Mouse (Mus musculus) heart, embryonic 10.5 days (tissue): ENCODE measurements around the gene Cnn2. TPM values are rescaled to one million over a fixed set of nuclear protein-coding genes. Genes with fewer than 3 reads are reported as not detected.
A peak's percentile ranks its signal among the peaks of the same experiment; 100 is the strongest.
"Not testable (repeated sequence)": the region's sequence is repeated elsewhere in the genome, so short reads cannot be mapped to it uniquely, and the experiment has no call there.

Experiments
- DNase-seq: peaks from one replicate; pipeline ENCODE4 v3.0.0-alpha.2; 2017; ENCODE audit warnings: low spot score
- H3K27ac ChIP-seq: fragments of 300-500 bp; sonication (generic); 2 replicates; pipeline ENCODE4 v1.5.1; 2016; ENCODE audit warnings: mild to moderate bottlenecking
- H3K27me3 ChIP-seq: fragments of 300-500 bp; sonication (generic); 2 replicates; pipeline ENCODE4 v1.6.1; 2016; ENCODE audit warnings: mild to moderate bottlenecking; ENCODE audit not compliant: poor library complexity, insufficient read depth, severe bottlenecking
- H3K36me3 ChIP-seq: fragments of 300-500 bp; sonication (generic); 2 replicates; pipeline ENCODE4 v1.6.1; 2016; ENCODE audit warnings: mild to moderate bottlenecking, moderate library complexity
- H3K4me1 ChIP-seq: fragments of 300-500 bp; sonication (generic); 2 replicates; pipeline ENCODE4 v1.6.1; 2016; ENCODE audit warnings: mild to moderate bottlenecking
- H3K4me3 ChIP-seq: fragments of 300-500 bp; sonication (generic); 2 replicates; pipeline ENCODE4 v1.5.1; 2016; ENCODE audit warnings: mild to moderate bottlenecking, moderate library complexity
- H3K9me3 ChIP-seq: fragments of 300-500 bp; sonication (generic); 2 replicates; pipeline ENCODE4 v1.6.1; 2016; ENCODE audit warnings: mild to moderate bottlenecking, moderate library complexity
- WGBS: fragments of 180-500 bp; shearing (Covaris S2); methylation state at CpG from one replicate; pipeline ENCODE4 v1.1.7; 2016; 5-methylcytosine and 5-hydroxymethylcytosine counted together
- polyA plus RNA-seq: library from polyadenylated mRNA; unstranded; fragments of >200 nt; fragmentation: Nextera tagmentation; extraction: Ambion mirVana; gene quantifications from 2 replicates; pipeline ENCODE4 v1.2.1, GENCODE M21; 2016

Gene Cnn2
- polyA plus RNA-seq, 1 experiment from 2014 or later, result 408 TPM

DNA sequence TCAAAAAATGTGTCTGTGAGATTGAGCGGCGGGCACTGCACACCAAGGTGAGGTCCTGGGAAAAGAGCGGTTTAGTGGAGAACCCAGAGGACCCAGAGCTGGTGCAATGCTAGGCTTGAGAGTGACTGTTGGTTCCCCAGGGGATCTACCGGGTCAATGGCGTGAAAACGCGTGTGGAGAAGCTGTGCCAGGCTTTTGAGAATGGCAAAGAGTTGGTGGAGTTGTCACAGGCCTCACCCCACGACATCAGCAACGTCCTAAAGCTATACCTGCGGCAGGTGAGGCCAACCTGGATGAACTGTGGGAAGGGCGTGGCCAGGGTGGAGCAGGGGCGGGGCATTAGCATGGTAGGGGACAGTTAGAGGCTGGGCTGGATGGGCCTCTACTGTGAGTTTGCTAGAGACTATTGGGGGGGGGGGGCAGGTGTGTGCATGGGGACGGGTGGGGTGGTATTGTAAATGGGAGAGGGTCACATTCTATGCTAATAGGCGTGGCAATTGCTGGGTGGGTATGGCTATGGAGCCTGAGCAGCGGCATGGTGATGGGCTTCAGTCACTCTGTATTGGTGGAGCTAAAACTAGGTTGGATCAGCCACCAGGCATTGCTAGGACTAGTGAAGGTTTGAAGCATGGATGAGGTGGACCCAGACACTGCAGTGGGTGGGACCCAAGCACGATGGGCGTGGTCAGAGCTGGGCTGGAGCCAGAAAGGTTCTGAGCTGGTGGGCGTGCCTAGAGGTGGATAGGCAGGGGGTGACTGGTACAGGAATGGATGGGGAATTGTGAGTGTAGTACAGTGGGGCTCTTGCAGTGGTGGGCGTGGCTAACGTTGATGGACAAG, 39.5 kb downstream of the Cnn2 start:
- DNase-seq, result no peak
- H3K27me3 ChIP-seq, result no peaks in the 10 kb centered on the region
- no peak overlapping the region for H3K4me3 ChIP-seq
- peaks cover 48% of the 10 kb centered on the region for H3K36me3 ChIP-seq
- H3K27ac ChIP-seq, result no peak overlapping the region
- H3K4me1 ChIP-seq, result peaks cover 34% of the 10 kb centered on the region
- H3K9me3 ChIP-seq, result no peaks in the 10 kb centered on the region
- 70% methylated on average over 20 of the region's 20 CpGs for WGBS

DNA sequence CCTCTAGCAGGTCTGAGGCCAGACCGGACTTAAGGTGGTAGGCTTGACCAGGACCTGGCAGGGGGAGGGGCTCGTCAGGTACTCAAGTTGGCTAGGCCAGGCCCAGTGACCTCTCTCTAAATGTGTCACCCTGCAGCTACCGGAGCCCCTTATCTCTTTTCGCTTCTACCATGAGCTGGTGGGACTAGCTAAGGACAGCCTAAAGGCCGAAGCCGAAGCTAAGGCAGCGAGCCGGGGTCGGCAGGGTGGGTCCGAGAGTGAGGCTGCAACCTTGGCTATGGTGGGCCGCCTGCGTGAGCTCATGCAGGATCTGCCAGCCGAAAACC, 40.1 kb downstream of the Cnn2 start:
- H3K27me3 ChIP-seq, result no peaks in the 10 kb centered on the region
- whole genome bisulfite sequencing, result 88% methylated on average over 13 of the region's 13 CpGs
- no peak overlapping the region for H3K4me3 ChIP-seq
- DNase-seq, result no peak
- no peaks in the 10 kb centered on the region for H3K9me3 ChIP-seq
- peaks cover 45% of the 10 kb centered on the region for H3K36me3 ChIP-seq
- H3K4me1 ChIP-seq, result peaks cover 40% of the 10 kb centered on the region
- no peak overlapping the region for H3K27ac ChIP-seq

DNA sequence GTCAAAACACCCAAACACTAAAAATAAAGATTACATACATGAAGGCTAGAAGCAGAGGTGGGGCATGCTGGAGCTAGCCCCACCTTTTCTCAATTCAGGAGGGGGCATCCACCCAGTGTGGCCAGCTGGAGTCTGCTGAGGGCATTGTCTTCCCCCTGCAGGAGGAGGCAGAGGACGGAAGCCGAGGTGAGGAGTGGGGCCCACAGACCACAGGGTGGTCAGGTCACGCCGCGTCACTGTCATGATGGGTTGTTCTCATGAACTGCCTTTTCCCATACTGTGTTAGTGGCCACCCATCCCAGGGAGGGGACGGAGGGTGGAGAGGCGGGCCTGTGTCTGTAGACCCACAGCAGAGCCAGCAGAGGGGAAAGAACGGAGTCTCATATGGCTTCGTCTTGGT, 41.8 kb downstream of the Cnn2 start:
- no peaks in the 10 kb centered on the region for H3K27me3 ChIP-seq
- H3K9me3 ChIP-seq, result no peaks in the 10 kb centered on the region
- no peak overlapping the region for H3K27ac ChIP-seq
- H3K4me1 ChIP-seq, result peaks cover 50% of the 10 kb centered on the region
- 86% methylated on average over 9 of the region's 9 CpGs for WGBS
- peaks cover 55% of the 10 kb centered on the region for H3K36me3 ChIP-seq
- DNase-seq, result no peak
- no peak overlapping the region for H3K4me3 ChIP-seq

DNA sequence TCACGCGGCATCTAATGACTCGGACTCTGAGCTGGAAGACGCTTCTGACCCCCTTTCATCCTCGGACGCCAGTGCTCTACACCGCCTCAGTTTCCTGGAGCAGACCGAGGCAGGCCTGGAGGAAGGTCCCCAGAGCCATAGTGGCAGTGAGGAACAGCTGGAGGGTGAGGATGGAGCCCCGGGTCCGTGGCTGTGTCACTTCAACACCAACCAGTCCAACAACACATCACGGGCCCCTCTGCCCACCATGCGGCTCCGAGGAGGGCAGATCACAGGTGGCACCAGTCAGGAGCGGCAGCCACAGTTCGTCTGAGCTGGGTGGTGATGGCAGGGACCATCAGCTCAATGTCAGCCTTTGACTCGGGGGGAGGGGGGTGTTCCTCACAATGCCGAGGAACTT, 42.4 kb downstream of the Cnn2 start:
- no peaks in the 10 kb centered on the region for H3K9me3 ChIP-seq
- no peak overlapping the region for H3K4me3 ChIP-seq
- no peak for DNase-seq
- H3K27ac ChIP-seq, result peak overlapping the region; percentile 45; the same call in 1 of the 2 replicates
- H3K27me3 ChIP-seq, result no peaks in the 10 kb centered on the region
- WGBS, result 86% methylated on average over 17 of the region's 17 CpGs
- H3K36me3 ChIP-seq, result peaks cover 60% of the 10 kb centered on the region
- H3K4me1 ChIP-seq, result peaks cover 50% of the 10 kb centered on the region

DNA sequence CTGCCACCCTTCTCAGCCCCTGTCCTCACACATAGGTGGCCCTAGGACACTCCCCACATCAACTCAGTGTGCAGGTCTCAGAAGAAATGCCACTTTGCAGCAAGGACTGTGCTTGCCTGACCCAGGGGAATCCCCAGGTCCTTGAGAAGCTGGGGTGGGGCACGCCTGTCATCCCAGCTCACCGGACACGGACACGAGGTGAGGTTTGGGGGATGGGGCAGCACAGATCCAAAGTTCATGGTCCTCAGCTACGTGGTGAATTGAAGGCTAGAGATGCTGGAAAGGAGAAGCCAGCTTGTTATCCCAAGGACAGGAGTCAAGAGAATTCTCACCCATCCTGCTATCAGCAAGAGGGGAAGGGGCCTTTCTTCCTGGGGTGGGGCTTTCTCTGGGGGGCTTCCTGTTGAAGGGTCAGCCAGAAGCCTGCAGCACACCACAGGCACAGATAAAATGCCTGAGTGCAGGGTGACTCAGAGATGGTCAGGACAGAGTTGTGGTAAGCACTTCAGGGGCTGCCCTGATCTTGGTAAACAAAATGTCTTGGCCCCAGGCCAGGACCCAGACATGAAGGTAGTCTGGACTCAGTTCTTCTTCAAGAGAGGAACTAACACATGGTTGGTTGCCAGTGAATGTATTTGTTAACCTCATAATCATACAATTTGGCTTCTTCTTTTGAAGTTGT, 44.6 kb downstream of the Cnn2 start:
- Histone ChIP-seq H3K4me1 (peaks cover 53% of the 10 kb centered on the region), H3K9me3 (no peaks in the 10 kb centered on the region), H3K4me3 (peak overlapping the region; percentile 20; the same call in 1 of the 2 replicates), H3K27me3 (no peaks in the 10 kb centered on the region), H3K27ac (peak overlapping the region; percentile 78), H3K36me3 (peaks cover 64% of the 10 kb centered on the region)
- DNase-seq, result no peak
- 27% methylated on average over 5 of the region's 5 CpGs for WGBS

DNA sequence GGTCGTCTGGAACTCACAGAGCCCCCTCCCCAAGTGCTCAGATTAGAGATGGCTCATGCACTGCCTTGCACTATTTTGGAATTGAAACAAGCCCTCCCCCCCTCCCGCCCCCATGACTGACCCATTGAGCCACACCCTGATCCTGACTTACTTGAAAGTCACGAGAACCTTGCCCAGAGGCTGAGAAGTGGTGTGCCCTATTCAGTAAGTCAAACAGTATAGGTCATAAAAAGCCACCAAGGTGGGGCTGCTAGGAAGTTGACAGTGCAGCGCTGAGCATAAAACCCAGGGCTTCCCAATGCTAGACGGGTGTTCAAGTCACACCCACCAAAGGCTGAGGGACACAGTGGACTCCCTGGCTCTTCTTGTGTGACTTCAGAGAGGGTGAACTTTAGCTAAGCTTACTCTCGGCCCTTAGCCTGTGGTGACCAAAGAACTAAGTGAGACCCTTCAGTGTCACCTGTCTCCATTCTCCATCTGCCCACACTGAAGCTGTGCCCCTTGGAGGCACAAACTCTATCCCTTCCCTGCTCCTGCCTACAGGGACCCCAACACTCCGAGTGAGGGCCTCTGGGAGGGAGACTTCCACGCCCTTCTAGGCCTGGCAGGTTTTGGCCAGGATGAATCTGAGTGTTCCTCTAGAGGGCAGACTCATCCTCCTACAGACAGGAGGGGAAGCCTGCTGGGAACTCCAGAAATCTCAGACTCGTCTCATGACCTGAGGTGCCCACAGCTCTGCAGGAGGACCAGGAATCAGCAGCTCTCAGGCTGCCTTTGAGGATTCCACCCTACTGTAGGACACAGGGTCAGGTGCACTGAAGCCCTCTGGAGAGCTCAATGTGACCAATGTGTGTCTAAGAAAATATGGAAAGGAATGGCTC, 45.4 kb downstream of the Cnn2 start:
- Histone ChIP-seq H3K4me3 (peak overlapping the region; percentile 20; the same call in 1 of the 2 replicates), H3K36me3 (peaks cover 68% of the 10 kb centered on the region), H3K9me3 (no peaks in the 10 kb centered on the region), H3K27me3 (no peaks in the 10 kb centered on the region), H3K4me1 (peaks cover 61% of the 10 kb centered on the region), H3K27ac (peak overlapping the region; percentile 78)
- DNase-seq, result no peak
- 27% methylated on average over 9 of the region's 9 CpGs for WGBS

DNA sequence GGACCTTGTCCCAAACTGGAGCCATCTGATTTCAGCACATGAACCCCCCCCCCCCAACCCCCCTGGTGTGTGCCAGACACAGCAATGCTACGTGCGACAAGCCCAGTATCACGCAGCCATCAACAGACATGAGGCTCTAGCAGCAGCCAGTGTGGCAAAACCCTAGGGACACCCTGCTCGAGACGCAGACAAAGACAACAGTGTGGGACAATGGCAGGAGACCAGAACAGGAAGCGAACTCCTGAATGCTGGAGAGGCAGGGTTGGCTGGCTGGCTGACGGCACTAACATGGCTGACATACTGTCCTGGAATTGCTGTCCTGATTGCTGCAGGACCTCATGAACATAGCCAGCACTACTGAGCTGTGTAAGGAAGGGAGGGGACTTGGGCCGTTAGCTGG, 46.8 kb downstream of the Cnn2 start:
- Histone ChIP-seq H3K4me3 (no peak overlapping the region), H3K27me3 (no peaks in the 10 kb centered on the region), H3K36me3 (peaks cover 56% of the 10 kb centered on the region), H3K9me3 (no peaks in the 10 kb centered on the region), H3K4me1 (peaks cover 67% of the 10 kb centered on the region), H3K27ac (peak overlapping the region; percentile 48; the same call in 1 of the 2 replicates)
- WGBS, result 66% methylated on average over 8 of the region's 8 CpGs
- DNase-seq, result no peak

DNA sequence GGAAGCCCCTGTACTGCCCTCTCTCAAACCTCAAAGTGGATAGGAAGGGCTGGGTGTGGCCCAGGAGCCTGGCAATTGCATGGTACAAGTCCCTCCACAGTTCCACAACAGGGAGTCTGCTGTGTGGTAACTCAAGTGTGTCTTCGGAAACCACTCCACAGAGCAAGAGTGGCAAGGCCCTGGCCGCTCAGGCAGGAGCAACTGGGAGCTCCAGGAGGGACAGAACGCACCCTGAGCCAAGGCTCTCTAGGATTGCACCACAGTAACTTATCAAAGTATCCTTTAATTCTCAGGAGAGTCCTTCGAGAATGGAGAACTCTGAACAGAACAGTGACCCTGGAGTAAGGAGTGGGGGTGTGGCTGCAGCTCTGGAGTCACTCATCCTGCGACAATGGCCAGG, 47.3 kb downstream of the Cnn2 start:
- peaks cover 67% of the 10 kb centered on the region for H3K4me1 ChIP-seq
- WGBS, result 87% methylated on average over 5 of the region's 5 CpGs
- no peaks in the 10 kb centered on the region for H3K27me3 ChIP-seq
- no peak for DNase-seq
- peak overlapping the region; percentile 48; the same call in 1 of the 2 replicates for H3K27ac ChIP-seq
- H3K36me3 ChIP-seq, result peaks cover 51% of the 10 kb centered on the region
- no peak overlapping the region for H3K4me3 ChIP-seq
- H3K9me3 ChIP-seq, result no peaks in the 10 kb centered on the region

DNA sequence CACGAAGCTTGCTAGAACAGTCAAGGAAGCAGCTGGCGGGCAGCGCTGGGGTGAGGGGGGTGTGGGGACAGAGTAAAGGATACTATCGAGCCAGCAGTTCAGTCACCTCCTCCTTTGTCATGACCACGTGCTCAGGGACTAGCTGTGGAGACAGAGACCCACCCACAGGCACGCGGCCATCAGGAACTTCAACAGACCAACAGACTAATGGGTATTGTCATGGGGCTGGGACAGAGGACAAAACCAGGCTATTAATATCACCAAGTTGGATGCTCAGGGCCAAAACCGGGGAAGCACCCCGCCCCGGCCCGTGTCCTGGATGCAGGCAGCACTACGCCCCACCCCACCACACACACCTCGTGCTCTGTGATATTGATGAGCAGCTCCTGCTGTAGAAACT, 48.4 kb downstream of the Cnn2 start:
- WGBS, result 93% methylated on average over 13 of the region's 13 CpGs
- Histone ChIP-seq H3K4me1 (peaks cover 61% of the 10 kb centered on the region), H3K27me3 (no peaks in the 10 kb centered on the region), H3K9me3 (no peaks in the 10 kb centered on the region), H3K4me3 (0 out of 2 replicates have a peak overlapping the region, but pooled peaks have one; percentile 12), H3K36me3 (peaks cover 44% of the 10 kb centered on the region), H3K27ac (no peak overlapping the region)
- no peak for DNase-seq

DNA sequence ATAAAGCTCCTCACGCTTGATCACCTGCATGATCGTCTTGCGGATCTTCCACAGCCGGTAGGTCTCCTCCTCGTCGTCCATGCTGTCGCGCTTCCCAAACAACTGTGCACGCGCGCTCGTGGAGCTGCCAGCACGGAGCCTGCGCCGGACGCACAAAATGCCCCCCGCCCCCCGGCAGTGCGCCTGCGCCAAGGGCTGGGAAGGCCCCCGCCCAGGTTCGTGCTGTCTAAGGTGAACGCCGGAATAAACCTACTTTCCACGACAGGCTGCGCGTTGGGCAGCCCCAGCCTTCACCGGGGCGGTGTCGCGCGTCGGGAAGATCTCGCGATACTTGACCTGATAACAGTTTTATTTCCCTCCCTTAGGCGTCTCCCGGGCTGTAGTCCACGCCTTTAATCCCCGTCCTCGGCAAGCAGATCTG, 51.2 kb downstream of the Cnn2 start, which contains the start of gene Polr2e:
TSS of gene Polr2e (minus strand) at position 237 of the 421 bp plus-strand sequence.
- peak; percentile 98 for DNase-seq
- peak within 1 kb of the TSS; percentile 82 for H3K4me3 ChIP-seq
- H3K4me1 ChIP-seq, result peaks cover 38% of the 10 kb centered on the region
- peak within 1 kb of the TSS; percentile 87 for H3K27ac ChIP-seq
- WGBS, result under 1% methylated on average over 40 of the region's 40 CpGs
- H3K9me3 ChIP-seq, result no peaks in the 10 kb centered on the region
- H3K27me3 ChIP-seq, result no peaks in the 10 kb centered on the region
- peaks cover 41% of the 10 kb centered on the region for H3K36me3 ChIP-seq

DNA sequence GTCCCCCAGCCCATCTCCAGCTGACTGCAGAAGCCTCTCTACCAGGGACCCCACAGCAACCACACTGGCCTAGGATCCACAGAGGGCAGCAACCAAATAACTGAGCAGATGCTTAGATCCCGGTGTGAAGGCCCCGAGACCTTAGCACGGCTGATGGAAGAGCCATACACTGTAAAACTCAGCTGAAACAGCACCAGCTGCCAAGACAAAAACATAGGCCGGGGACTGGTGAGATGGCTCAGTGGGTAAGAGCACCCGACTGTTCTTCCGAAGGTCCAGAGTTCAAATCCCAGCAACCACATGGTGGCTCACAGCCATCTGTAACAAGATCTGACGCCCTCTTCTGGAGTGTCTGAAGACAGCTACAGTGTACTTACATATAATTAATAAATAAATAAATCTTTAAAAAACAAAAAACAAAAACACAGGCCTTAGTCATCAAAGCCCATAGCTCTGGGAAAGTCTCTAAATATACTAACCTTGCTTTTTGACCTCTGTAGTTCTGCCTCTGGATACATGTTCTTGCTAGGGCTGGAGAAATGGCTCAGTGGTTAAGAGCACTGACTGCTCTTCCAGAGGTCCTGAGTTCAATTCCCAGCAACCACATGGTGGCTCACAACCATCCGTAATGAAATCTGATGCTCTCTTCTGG, 53.2 kb downstream of the Cnn2 start:
- 82% methylated on average over 8 of the region's 8 CpGs for WGBS
- Histone ChIP-seq H3K36me3 (peaks cover 21% of the 10 kb centered on the region), H3K27ac (0 out of 2 replicates have a peak overlapping the region, but pooled peaks have one; percentile 0), H3K4me1 (peaks cover 22% of the 10 kb centered on the region)
- DNase-seq, H3K9me3 ChIP-seq, H3K27me3 ChIP-seq, H3K4me3 ChIP-seq: not testable (repeated sequence)

DNA sequence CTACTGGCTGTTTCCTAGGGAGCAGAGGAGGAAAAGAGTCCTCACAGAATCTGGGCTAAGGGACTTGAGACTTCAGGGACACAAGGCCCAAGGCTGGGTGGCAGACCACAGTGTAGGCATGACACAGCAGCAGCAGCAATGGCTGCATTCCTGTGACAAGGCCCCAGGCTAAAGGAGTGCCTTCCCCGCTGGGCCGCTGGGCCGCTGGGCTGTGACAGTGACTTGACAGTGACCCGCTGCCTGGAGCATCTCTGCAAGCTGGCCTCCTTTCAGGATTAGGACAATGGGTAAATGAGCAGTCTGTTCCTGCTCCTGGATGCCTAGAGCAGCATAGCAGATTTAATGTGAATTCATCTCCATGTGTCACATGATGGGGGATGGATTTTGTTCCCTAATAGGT, 55.7 kb downstream of the Cnn2 start:
- H3K4me3 ChIP-seq, result no peak overlapping the region

More for the DNA sequence above, 55.7 kb downstream of the Cnn2 start:
- Histone ChIP-seq H3K27me3 (no peaks in the 10 kb centered on the region), H3K36me3 (no peaks in the 10 kb centered on the region), H3K27ac (peak overlapping the region; percentile 65; the same call in 1 of the 2 replicates), H3K4me1 (peaks cover 29% of the 10 kb centered on the region), H3K9me3 (no peaks in the 10 kb centered on the region)
- WGBS, result 38% methylated on average over 4 of the region's 4 CpGs
- DNase-seq, result no peak
